Mouse (Mus musculus) monocyte, adult 2 months (primary cell): ENCODE results near the gene Eloa.
A peak's percentile ranks its signal among the peaks of the same experiment; 100 is the strongest.

ENCODE experiments used
- DNase-seq, 2 experiments: peaks; one replicate each; pipeline ENCODE4 v3.0.0; 2022; ENCODE audit warnings: low spot score in 2 of 2, low read depth in 1 of 2

Eloa gene

DNA sequence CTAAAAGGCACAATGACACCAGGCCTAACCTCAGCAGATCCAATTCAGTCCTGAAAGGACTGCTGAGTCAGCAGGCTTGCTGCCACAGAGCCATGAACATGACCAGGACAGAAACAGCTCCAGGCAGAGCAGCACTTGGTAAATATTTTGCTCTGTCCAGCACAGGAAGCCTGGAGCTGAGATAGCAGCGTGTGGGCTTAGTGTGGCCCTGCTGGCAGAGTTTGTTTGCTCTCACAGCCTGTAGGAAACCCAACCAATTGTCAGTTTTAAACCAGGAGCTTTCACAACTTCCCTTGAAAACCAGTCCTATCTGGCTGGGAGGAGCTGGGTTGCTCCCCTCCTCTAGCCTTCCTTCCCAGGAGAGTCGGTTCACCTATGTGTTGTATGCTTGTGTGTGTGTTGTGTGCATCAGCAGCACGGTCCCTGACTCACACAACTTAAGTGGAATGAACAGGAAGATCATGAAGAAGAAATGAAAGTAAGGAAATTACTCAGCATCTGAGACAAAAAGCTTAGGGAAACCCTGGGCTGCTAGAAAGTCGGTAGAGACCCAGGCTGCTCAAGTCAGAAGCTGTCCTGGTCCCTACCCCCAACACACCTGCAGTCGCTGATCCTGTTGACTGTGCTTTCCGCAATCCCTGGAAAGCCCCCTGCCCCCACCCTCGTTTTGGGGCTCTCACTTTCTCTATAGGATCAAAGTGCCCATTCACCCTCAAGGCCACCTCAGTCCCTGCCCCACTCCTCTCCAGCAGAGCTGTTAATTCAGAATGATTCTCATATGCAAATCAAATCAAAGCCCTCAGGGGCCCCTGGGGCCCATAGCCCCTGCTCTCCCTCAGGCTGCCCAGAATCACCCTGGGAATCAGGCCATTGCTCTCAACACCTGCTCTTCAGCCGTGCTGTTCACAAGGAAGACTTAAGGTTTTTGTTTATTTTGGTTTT lies 9.7 kb upstream of the Eloa start:
- no peak for DNase-seq

DNA sequence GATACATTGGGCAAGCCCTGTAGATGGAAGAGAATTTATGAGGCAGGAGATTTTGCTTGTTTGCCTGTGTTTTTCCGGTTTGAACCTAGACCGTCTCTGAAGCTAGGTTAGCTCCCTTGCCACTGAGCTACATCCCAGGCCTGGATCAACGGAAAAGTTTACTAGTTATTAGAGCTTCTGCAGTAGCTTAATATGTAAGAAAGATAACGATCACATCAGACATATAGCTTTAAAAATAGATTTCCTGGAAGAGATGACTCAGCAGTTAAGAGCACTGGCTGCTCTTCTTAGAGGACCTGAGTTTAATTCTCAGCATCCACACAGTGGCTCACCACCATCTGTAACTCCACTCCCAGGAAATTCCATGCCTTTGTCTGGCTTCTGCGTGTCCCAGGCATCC lies 7.1 kb upstream of the Eloa start:
- DNase-seq, result no peak

DNA sequence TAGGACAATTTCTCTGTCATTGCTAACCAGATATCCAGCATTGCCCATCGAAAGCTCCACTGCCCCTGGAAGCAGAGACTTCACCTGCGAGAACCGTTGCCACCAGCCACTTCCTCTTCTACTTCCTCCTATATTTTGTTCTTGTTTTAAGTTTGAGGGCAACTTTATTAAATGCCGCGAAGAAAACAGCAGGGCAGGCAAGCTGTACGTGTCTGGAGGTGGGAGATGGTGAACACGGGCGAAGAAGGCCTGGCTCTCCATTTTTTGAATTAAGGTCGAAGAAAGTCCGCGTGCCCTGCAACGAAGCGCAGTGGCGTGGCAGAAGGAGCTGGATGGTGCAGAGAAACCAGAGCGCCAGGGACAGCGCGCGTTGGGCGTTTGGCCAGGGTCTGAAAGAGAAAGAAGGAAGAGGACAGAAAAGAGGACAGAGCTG lies 6.6 kb upstream of the Eloa start:
- DNase-seq, result no peak

DNA sequence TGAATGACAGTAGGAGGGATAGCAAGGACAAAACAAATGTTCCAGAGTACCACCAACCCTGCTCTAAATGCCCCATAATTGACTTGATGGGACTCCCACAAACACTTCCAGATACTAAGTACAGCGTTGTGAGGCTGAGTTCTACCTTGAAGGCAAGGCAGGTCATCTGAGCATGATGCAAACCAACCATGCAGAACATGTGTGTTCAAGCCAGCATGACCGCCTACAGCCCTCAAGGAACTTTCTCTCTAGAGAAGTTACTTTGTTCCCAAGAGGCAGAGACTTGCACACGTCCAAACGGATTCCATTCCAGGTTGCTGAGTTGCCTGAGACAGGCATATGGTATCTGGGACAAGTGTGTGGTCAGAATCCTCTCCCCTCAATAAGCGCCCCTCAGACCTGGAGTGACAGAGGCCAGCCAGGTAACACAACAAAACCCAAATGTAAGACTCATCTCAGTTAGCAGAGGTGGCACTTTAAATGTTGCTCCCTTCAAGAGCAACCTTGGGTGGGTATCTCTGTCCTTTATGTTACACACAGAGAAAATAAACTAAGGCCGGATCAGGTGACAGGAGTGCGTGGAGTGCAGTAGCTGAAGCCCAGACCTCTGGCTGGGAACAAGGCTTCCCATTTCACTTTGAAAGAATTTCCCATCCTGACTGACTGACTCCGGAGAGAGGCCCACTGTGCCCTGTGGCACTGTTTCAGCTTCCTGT lies 6.0 kb upstream of the Eloa start:
- DNase-seq, result no peak

DNA sequence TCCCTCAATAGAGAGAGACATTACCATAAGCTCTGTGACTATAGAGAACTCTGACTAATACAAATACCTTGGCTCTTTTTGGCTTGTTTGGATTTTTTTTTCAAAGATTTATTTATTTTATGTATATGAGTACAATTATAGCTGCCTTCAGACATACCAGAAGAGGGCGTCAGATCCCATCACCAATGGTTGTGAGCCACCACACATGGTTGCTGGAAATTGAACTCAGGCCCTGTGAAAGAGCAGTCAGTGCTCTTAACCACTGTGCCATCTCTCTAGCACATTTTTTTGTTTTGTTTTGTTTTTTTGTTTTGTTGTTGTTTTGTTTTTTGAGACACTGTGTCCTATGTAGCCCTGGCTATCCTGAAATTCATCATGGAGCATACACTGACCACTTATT lies 3.8 kb upstream of the Eloa start:
- DNase-seq, result no peak

DNA sequence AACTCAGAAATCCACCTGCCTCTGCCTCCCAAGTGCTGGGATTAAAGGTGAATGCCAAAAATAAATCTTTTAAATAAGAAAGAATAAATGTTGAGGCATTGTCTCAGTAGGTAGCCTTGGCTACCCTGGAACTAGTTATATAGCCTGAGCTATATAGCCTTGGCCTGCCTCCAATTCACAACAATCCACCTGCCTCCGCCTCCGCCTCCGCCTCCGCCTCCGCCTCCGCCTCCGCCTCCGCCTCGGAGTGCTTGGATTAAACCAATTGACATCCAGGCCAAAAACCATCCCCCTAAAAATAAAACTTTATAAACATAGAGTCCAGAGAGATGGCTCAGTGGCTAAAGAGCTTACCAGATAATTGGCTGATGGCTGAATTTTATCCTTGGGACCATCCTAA lies 1.4 kb upstream of the Eloa start:
- no peak for DNase-seq

DNA sequence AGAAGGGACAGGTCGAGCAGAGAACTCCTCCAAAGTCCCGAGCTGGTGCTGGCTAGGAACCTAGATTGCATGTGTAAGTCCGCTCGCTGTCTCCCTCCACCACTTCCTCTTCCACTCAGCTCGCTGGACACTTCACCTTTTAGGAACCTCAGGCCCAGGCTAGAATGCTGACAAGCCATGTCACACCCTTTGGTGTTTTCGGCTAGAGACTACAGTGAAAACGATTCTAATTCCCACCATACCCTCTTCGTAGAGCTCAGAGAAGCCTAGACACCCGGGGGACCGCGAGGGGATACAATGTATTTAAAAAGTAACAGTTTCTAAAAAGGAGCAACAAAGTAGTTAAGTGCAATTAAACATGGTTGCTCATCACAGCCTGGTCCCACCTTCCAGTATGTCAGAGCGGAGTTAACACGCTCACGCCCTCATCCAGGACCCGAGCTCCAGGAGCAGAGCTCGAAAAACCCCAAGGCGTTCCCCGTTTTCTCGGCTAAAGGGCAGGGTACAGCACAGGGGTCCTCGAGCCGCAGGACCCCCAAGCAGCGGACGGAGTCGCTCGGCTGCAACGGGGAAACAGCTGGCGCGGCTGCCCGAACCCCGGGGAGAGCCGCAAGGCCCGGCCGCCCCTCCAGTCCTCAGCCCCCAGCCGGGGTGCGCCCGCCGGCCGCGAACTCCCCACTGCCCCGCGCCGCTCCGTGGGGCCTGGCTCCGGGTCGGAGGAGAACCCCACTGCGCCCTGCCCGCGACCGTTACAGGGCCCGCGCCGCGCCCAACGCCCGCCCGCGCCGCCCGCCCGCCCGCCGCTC lies 617 bp downstream of the Eloa start:
- peak in 1 of 2 experiments; percentile 34 for DNase-seq

DNA sequence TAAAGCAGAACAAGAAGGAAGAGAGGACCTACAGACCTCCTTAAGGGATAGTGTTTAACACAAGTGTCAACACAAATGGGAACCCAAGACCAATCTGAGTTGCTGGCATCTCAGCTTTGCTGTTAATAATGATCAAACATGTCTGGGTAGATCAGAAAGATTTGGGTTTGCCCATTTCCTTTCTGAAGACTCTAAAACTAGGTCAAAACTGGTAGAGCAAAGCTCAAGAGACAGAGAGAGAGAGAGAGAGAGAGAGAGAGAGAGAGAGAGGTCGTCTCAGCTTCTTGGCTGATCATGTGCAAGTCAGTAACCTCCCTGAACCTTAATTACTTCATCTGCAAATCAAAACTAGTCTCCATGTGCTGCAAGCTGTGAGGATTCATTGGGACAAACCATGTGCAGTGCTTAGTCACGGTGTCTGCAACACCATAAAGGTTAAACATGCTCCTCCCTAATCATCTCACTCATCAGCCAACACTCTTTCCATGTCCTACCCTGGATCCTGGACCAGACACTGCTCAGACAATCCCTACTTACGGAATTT lies 5.4 kb downstream of the Eloa start:
- no peak for DNase-seq

DNA sequence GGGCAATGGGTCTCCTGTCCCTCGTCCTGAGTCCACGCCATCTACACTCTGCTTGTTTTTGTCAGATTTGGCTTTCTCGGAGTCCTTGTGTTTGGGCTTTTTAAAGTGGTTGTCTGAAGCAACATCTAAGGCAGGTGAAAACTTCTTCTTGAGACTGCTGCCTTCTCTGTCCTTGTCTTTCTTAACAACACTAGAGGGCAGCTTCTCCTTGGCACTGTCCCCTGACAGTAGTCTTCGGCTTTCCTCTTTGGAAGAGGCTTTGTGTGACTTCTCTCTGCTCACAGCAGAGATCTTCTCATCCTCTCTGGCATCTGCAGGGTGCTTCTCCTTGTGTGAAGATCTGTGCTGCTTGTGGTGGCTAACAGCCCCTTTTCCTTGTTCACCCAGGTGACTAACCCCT lies 11.0 kb downstream of the Eloa start:
- no peak for DNase-seq

DNA sequence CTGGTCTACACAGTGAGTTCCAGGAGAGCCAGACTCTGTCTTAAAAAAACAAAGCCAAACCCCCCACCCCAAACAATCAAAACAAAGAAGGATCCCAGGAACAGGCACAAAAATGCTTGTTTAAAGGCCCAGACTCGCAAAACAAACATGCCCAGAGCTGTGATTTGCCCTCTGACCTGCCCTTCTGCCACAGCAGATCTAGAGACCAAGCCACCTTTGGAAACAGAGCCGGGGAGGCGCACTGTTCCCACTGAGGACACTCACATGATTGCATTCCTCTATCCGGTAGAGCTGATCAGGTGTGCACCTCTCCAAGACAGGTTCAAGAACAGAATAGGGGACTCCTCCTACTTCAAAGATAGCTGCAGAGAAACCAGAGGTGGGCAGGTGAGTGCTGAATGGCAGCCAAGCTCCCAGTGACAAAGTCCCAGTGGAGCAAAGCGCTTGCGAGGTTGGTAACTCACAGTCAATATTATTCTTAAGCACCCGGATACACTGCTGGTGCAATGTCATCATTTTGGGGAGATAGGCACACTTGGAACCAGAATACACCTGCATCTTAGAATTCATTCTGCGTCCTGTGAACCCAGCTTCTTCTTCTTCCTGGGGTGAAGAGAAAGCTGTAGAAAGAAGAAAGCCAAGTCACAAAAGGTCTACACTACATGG lies 12.6 kb downstream of the Eloa start:
- DNase-seq, result no peak

DNA sequence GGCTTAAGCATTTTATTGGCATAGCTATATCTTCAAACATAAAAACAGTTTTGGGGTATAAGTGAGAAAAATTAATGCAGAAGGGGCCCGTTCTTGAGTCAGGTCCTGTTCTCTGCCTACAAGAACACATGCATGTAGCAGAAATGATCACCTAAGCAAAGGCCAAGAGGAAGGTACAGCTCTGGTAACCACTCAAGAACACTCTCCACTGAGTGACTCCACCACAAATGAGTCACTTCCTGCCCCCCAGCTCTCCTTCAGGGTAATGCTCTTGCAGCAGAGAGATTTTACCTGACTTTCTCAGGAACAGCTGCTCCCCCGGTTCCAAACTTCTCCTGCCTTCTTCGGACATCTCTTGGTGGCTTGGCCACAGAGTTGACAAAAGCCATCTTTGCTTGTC lies 14.7 kb downstream of the Eloa start:
- no peak for DNase-seq

DNA sequence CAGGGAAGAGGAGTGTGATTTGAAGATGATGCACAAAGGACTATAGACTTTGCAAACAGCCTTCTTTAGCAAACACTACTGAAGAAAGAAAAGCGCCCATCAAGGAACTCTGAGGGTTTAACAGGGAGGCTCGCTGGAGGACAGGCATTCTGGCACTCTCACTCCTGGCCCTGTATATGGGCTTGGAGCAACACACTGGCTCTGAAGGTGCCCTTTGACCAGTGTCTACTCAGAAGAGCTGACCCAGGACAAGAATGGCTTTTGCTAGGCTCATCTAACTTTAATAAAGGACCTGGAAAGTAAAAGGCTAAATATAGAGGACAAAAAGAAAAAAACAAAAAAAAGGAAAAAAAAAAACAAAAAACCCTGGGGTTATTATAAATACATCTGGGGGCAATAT lies 16.6 kb downstream of the Eloa start:
- DNase-seq, result no peak

DNA sequence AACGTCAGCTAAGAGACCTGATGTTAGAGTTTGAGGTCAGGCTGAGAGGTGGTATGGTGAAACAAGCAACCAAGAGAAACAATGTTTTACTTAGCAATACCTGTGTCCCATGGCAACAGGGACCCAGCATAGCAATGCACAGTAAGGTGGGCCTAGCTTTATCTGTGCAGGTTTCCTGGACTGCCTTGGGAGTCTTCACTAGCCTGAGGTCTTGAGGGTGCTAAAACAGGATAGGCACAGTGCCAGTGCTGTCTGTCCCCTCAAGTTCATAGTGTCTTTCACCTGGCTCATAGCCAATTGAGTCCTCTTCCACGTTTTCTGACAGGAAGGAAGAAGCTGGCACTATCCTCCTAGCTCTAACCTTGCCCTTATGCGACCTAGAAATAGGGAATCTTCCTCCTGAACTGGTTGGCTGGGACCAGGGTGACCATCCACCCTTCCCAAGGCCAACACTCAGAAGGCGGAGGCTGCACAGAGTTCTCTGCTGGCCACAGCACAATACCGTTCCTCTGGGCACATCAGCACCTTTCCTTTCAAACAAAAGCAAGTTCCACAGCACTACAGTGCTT lies 17.4 kb downstream of the Eloa start:
- no peak for DNase-seq

DNA sequence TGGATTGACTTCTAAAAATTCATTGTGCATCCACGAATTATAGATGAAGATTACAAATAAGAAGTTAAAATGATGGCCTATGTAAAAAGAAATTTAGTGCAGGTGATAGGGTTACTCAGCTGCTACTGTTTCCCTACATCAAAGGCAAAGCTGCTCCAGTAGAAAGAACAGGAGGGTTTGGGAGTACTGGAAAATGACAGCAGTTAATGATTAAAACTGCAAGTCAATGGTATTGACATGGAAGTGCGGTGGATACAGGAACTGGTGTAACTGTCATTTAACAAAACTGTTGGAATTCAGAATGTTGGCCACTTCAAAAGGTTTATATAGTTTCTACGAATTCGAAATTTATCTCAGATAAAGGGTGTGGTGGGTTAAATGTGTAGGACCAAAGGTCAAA lies 26.4 kb downstream of the Eloa start:
- no peak for DNase-seq

DNA sequence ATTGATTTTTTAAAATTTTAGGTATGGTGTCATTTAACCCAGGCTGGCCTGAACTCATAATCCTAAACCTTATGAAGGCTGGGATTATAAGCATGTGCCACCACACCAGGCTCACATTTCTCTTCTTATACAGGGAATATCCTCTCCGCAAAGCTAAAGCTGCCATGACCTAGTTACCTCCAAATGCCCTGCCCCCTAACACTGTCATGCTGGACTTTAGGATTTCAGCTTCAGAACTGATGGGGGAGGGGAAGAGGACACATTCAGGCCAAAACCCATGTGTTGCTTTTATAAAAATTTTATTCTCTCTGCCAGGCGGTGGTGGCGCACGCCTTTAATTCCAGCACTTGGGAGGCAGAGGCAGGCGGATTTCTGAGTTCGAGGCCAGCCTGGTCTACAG lies 27.6 kb downstream of the Eloa start:
- DNase-seq, result no peak

DNA sequence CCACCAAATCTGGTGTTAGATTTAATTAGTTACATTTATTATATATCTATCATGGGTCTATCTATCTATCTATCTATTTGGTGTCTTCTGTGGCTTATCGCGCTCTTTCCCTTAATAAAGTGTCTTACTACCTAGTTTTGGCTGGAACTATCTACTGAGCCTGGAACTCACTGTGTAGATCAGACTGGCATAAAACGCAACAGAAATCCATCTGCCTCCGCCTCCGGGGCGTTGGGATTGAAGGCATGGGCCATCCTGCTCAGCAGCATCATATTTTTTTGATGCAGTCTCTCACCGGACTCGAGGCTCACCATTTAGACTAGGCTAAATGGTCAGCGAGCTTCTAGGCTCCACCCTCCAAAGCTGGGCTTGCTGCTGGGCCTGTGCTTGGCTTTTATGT lies 33.8 kb downstream of the Eloa start:
- DNase-seq, result no peak

DNA sequence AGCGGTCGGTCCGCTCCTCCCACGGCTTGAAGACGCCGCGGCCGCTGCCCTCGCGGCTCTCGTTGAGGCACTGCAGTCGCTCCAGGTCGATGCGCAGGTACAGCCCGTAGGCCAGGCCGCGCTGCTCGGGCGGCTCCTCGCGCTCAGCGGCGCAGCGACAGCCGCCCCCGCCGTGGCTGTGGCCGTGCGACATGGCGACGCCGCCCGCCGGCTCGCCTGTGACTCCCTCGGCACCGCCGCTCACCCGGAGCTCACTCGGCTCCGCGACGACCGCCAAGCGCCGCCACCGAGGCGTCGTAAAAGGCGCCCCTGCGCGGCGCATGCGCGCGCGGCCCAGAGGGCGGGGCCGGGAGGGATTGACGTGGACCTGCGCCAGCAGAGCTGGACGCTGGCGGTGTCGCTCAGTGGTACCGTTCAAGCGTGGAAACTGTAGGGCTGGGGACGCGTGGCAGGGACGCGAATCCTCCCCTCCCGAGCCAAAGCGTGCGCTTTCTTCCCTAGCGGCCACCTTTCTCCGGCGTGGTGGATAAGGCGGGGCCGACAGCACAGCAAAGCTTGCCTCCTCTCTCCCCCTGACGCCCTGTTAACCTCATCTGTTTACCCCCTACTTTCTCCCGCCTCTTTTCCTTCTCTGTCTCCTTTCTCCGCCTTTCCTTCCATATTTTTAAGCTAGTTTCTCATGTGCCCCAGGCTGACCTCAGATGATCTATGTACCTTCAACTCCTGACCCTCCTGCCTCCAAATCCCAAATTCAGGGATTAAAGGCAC lies 34.4 kb downstream of the Eloa start, which contains the start of gene Pithd1:
Gene Pithd1, minus strand, starts transcription at position 322 of the 768 bp plus-strand sequence.
- DNase-seq, result peak; percentile 77 to 90

DNA sequence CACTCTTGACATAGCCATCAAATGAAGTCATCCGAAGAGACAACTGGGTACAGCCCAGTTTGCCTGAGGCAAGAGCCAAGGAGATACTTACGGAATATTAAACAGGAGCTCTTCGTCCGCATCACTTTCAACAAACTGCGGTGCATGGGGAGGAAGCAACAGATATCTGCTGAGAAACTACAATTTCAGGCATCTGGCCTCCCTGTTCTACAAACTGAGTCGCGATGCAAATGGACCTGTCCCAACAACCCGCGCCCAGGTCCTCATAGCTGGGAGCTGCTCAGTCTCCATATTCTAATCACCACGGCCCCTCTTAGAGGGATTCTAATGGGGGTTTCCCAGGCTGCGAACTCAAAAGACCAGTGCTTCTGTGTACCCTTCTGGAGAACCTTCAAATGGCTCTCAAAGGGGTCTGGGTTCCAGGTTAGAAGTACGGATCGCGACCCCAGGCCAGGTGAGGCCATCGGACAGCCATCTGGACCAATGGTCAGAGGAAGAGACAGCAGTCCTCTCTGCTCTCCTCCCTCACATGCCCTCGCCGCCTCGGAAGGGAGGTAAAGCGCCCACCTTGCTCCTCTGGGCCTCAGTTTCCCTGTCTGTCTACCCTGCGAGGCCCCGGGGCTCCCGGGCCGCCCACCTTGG lies 35.1 kb downstream of the Eloa start:
- no peak for DNase-seq

DNA sequence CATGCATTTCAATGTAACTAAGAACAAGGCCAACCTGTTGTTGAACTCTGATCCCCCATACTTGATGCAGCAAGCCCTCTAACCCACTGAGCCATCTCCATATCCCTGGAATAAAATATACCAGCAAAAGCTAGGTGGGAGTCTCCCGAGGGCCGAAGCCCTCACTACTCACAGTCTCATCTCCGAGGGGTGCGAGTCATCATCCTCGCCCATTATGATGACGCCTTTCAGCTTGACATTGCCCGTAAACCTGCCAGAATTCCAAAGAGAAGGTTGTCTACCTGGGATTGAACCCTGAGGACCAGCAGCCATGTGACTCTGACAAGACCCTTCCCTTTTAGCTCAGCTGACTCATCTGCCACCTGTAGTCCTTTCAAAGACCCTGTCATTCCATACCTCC lies 35.8 kb downstream of the Eloa start:
- DNase-seq, result no peak
